Mouse (Mus musculus) myocyte (in vitro differentiated cells): ENCODE measurements around the gene Lipa.

Source experiments
- CEBPB ChIP-seq: IDR thresholded peaks from 2 replicates; pipeline ENCODE4 v1.6.1; 2011; ENCODE audit warnings: mild to moderate bottlenecking, moderate library complexity; ENCODE audit not compliant: poor library complexity, insufficient read depth, severe bottlenecking
- E2F4 ChIP-seq: IDR thresholded peaks from one replicate; pipeline ENCODE4 v1.6.1; 2011; ENCODE audit warnings: mild to moderate bottlenecking, control low read depth, moderate library complexity; ENCODE audit not compliant: insufficient read depth
- MAX ChIP-seq: IDR thresholded peaks from one replicate; pipeline ENCODE4 v1.6.1; 2011; ENCODE audit warnings: low read depth, mild to moderate bottlenecking, control low read depth
- MYOD1 ChIP-seq, 3 experiments: IDR thresholded peaks; one replicate each; pipeline ENCODE4 v1.6.1; 2011; ENCODE audit warnings: control low read depth in 2 of 3, low read depth in 2 of 3, mild to moderate bottlenecking in 2 of 3, moderate library complexity in 1 of 3; ENCODE audit not compliant: insufficient read length in 2 of 3, control insufficient read depth in 1 of 3
- MYOG ChIP-seq, 3 experiments: IDR thresholded peaks; one replicate each; pipeline ENCODE4 v1.6.1; 2011; ENCODE audit warnings: control low read depth in 2 of 3, low read depth in 2 of 3, mild to moderate bottlenecking in 2 of 3; ENCODE audit not compliant: insufficient read length in 2 of 3, control insufficient read depth in 1 of 3, insufficient read depth in 1 of 3
- POLR2A ChIP-seq: IDR thresholded peaks from one replicate; pipeline ENCODE4 v1.6.1; 2011; ENCODE audit warnings: low read depth, mild to moderate bottlenecking, control low read depth, moderate library complexity; ENCODE audit not compliant: insufficient read length
- TCF12 ChIP-seq: IDR thresholded peaks from one replicate; pipeline ENCODE4 v1.6.1; 2011; ENCODE audit warnings: mild to moderate bottlenecking, control low read depth; ENCODE audit not compliant: poor library complexity, insufficient read depth, severe bottlenecking
- USF1 ChIP-seq: IDR thresholded peaks from one replicate; pipeline ENCODE4 v1.6.1; 2011; ENCODE audit warnings: low read depth, mild to moderate bottlenecking, control low read depth, moderate library complexity

- no peak for TF ChIP-seq POLR2A
- TF ChIP-seq USF1, result no peak
- no peak for TF ChIP-seq TCF12
- TF ChIP-seq MYOG (IDR thresholded peaks at IDR 0.05; ENCODE audit: control insufficient read depth in 1 of 3, insufficient read depth in 1 of 3, insufficient read length in 2 of 3, low read depth in 2 of 3), result no peak
- no peak for TF ChIP-seq E2F4
- TF ChIP-seq MAX, result no peak
- no peak for TF ChIP-seq MYOD1 (IDR thresholded peaks at IDR 0.05; ENCODE audit: control insufficient read depth in 1 of 3, insufficient read length in 2 of 3, low read depth in 2 of 3)
- TF ChIP-seq CEBPB, result no peak
These were observed 7.6 kb downstream of the Lipa start for GRCm38 (mm10) chr19:34519646-34520045.
